Comparison of ENCODE assay signal across 20 mouse cellular contexts in genomic region chr1:184482026-184482425, GRCm38 (mm10).
"Had no signal": no experiment of that assay in that cellular context is flagged by ENCODE, and none has a peak within 500 bp of the region (broad histone marks: within the 10 kb centered on the region; RNA-seq: fewer than 3 reads in every experiment).

No protein-coding gene starts in this region.

- H3K4me2 ChIP-seq: kidney, embryonic 15.5 days; limb, embryonic 12.5 days; limb, embryonic 15.5 days; liver, embryonic 11.5 days; lung, embryonic 14.5 days; midbrain, embryonic 13.5 days; neural tube, embryonic 12.5 days; neural tube, embryonic 15.5 days; stomach, embryonic 15.5 days had no signal

- H3K9ac ChIP-seq: kidney, embryonic 15.5 days; limb, embryonic 12.5 days; limb, embryonic 15.5 days; liver, embryonic 14.5 days; liver, postnatal 0 days; lung, embryonic 14.5 days; midbrain, embryonic 13.5 days; neural tube, embryonic 12.5 days; neural tube, embryonic 15.5 days; stomach, embryonic 15.5 days had no signal

- H3K27me3 ChIP-seq: midbrain, embryonic 13.5 days; stomach, embryonic 15.5 days had no signal

- H3K36me3 ChIP-seq: kidney, embryonic 15.5 days; limb, embryonic 12.5 days; limb, embryonic 15.5 days; midbrain, embryonic 13.5 days; neural tube, embryonic 12.5 days; neural tube, embryonic 15.5 days; stomach, embryonic 15.5 days had no signal

- H3K4me3 ChIP-seq: kidney, embryonic 15.5 days; limb, embryonic 12.5 days; limb, embryonic 15.5 days; midbrain, embryonic 13.5 days; neural tube, embryonic 12.5 days; neural tube, embryonic 15.5 days; stomach, embryonic 15.5 days had no signal

- DNase-seq: kidney, postnatal 10 days; kidney, postnatal 4 days; left cerebral cortex, postnatal 4 days; liver, postnatal 0 days; lung, embryonic 14.5 days; retina, postnatal 1 day; right cerebral cortex, postnatal 25 days; spleen, adult 18-20 months; thymus, postnatal 25 days had no signal

- H3K4me1 ChIP-seq: kidney, embryonic 15.5 days; limb, embryonic 15.5 days; midbrain, embryonic 13.5 days; neural tube, embryonic 12.5 days; stomach, embryonic 15.5 days had no signal

- H3K9me3 ChIP-seq: kidney, embryonic 15.5 days; limb, embryonic 12.5 days; limb, embryonic 15.5 days; midbrain, embryonic 13.5 days; neural tube, embryonic 12.5 days; neural tube, embryonic 15.5 days; stomach, embryonic 15.5 days had no signal

- H3K27ac ChIP-seq: kidney, embryonic 15.5 days; limb, embryonic 12.5 days; limb, embryonic 15.5 days; liver, embryonic 14.5 days; midbrain, embryonic 13.5 days; neural tube, embryonic 12.5 days; neural tube, embryonic 15.5 days; stomach, embryonic 15.5 days had no signal

- ATAC-seq: liver, postnatal 0 days; lung, postnatal 0 days; midbrain, embryonic 13.5 days; midbrain, embryonic 16.5 days had no signal
